Mouse (Mus musculus) lung, postnatal 0 days (tissue): ENCODE measurements at regions not wholly inside any gene's neighbourhood (a gene's known extent, or its start where the extent isn't known, plus 50 kb on each side); places are given as distances from the start of the nearest gene placed in this dataset.

Experiments
- CTCF ChIP-seq: IDR thresholded peaks from 2 replicates; pipeline ENCODE4 v1.5.1; 2016; ENCODE audit warnings: antibody characterized with exemption, mild to moderate bottlenecking
- EP300 ChIP-seq: IDR thresholded peaks from 2 replicates; pipeline ENCODE4 v1.6.1; 2016; ENCODE audit warnings: antibody characterized with exemption, mild to moderate bottlenecking, control low read depth

GRCm38 (mm10) chr14:120710782-120711181 is 200.2 kb upstream of the Ipo5 start:
- no peak for TF ChIP-seq CTCF
- no peak for TF ChIP-seq EP300
